Mouse (Mus musculus): ENCODE results near the gene Gpr157. TPM values are rescaled to one million over a fixed set of nuclear protein-coding genes. Genes with fewer than 3 reads are reported as not detected.

The Gpr157 gene
- polyA plus RNA-seq (2012) = 0.02 TPM in 2 replicates

DNA sequence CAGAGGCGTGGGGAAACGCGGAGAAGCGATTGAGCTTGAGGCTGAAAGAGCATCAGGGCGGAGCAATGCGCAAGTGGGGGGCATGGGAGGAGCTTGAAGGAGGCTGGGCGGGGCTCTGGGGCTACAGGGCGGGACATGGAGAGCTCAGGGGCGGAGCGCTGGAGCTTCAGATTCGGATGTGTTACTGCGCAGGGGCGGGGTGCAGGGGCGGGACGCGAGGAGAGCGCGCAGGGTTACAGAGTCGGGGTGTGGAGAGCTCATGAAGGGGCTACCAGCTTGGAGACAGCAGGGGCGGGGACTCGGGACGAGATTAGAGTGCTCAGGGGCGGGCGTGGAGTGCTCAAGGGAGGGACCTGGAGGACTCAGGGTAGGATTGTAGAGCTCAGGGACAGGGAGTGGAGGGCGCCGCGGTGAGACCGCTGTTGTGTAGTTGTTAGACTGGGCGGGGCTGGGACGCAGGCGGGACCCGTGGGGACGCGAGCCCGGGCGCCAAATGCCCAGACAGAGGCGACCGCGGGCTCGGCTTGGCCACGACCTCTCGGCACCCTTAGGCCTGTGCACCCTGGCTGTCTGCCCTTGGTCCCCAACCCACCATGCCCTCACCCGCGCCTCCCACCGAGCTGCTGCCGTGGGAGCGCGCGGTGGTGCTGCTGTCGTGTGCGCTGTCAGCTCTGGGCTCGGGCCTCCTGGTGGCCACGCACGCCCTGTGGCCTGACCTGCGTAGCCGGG, at the start of gene Gpr157:
Gene Gpr157 (plus strand): TSS at position 205 of the 729 bp plus-strand sequence.
- TF ChIP-seq GATA1 (IDR thresholded peaks at IDR 0.05; ENCODE audit: low read length) = no peak

DNA sequence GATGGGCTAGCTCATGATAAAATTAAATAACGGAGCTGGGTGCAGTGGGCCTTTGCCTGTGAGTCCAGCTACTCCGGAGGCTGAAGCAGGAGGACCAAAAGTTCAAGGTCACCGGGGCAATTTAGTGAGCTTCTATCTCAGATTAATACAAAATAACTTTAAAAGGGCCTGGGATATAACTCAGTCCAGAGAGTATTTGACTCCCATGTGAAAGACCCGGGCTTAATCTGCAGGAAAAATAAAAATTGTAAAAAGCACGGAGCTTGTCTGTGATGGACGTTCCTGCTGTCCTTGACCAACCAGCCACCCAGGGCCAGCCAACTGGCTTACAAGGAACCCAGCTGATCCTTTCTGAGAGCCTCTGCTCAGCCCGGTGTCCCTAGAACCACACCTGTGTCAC, 48.6 kb upstream of the Gpr157 start:
- TF ChIP-seq GATA1 (IDR thresholded peaks at IDR 0.05; ENCODE audit: low read length) = no peak

DNA sequence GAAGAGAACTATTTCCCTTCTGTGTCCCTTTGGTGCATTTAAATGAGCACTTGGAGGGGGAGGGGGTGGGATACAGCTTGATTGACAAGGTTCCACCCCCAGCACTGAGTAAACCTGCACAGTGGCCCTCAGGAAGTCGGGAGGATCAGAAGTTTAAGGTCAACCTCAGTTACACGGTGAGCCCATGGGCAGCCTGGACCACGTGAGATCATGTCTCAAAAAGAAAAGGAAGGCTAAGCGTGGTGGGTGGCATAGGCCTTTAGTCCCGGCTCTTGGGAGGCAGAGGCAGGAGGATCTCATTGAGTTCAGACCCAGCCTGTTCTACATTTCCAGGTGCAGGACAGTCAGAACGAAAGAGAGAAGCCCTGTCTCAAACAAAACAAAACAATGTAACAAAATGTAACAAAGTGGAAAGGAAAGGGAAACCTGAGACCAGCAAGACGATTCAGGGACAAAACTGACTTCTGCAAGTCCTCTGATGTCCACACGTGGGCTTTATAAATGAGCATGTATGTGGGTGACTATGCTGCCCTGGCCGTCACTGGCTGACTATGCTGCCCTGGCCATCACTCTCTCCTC, 47.1 kb upstream of the Gpr157 start:
- TF ChIP-seq GATA1 (IDR thresholded peaks at IDR 0.05; ENCODE audit: low read length) = no peak

DNA sequence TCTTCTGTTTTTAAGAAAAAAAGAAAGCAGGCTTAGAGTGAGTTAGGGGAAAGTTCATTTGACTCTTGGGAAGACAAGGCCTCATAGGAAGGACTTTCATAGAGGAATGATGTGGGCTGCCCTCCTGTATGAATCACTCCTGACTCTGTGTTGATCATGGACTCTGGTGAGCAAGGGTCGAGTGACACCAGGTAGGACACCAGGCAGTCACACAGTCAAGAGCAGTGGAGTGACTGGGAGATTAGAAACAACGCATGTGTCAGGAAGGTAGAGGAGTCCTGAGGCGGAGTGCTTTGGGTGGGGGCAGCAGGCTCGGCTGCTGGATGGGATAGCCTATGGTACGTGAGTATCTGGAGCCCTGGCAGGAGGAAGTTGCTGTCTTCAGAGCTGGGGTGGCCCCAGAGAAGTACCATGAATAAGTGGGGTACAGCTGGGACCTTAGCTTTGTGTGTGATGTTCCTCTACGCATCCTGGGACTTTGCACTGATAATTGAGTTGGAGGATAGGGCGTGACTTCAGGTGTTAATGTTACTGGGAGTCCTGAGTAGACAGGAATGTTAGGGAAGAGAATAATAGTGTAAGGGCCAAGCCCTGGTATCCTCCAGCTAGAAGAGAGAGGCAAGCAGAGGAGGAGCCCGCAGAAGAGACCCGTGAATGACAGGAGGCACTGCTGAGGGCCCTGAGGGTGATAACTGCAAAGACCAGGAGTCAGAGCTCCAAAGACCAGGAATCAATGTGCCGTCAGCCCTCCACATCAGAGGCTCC, 45.6 kb upstream of the Gpr157 start:
- no peak for TF ChIP-seq GATA1 (IDR thresholded peaks at IDR 0.05; ENCODE audit: low read length)

DNA sequence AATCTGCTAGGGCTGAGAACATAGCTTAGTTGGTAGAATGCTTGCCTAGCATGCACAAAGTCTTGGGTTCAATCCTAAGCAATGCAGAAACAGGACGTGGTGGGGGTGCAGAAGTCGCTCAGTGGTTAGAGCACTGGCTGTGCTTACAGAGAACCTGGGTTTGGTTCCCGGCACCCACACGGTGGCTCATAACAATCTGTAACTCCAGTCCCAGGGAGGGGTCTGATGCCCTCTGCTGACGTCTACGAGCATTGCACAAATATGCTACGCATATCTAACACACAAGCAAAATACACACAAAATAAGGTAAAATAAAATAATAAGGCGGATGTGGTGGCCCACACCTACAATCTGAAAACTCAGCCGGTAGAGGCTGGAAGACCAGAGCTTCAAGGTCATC, 43.6 kb upstream of the Gpr157 start:
- TF ChIP-seq GATA1 (IDR thresholded peaks at IDR 0.05; ENCODE audit: low read length) = no peak

DNA sequence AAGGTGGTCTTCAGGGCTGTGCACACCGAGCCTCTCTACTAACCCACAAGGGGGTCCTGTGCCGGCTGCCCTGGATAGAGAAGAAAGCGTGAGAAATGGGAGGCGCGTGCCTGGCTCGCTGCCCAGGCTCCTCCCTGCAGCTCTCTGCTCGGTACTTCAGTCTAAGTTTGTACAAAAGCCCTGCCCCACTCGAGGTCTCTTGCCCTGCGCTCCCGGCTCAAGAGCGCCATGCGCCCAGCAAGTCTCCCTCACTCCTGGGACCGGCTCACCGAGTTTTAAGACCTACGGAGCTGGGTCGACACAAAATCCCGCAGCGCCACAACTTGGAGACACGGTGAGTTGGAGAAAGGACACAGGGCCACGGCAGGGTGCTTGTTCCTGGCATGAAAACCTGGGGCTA, 39.1 kb upstream of the Gpr157 start:
- no peak for TF ChIP-seq GATA1 (IDR thresholded peaks at IDR 0.05; ENCODE audit: low read length)

DNA sequence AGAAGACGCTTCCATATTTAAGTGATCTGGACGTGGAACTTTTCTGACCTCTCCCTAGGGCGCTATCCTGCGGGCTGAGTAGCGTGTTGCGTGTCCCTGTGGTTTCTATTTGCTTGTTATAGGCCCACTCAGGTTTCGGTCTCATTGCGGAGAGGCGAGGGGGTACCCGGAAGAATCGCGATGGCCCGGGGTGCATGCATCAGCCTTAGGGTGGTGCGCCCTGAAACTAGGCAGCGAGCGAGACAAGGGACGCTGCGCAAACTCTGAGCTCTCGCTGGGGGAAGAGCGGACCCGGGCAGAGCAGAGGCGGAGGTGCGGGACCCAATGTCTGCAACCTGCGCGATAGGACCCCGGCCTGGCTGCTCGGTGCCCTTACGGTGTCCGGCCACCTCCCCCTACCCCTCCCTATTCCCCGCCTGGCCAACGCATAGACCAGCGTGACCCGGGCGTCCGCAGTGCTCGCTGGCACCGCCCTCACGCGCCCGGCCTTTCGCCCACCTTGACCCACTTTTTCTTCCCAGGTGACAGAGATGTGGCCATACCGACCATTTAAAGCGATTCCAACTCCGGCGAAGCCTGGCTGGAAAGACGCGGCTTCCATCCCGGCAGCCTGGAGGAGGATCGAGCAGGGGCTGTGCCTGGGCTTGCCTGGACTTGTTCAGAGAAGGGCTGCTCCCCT, 38.5 kb upstream of the Gpr157 start:
- no peak for TF ChIP-seq GATA1 (IDR thresholded peaks at IDR 0.05; ENCODE audit: low read length)

DNA sequence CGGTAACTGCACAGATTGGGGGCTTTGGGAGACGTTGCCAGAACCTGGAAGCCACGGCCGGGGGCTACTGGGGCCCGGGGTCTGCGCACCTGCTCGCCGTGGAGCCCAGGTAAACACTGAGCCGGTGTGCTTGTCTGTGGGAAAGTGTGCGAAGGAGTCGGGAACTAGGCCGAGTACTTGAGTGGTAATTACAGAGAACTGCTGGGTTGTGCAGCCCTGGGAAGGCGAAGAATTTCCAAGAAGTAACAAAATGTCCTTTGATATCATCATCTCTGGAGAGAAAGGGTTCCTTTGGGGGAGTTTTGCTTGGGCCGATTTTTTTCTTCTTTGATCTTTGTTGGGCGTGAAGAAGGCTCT, 38.0 kb upstream of the Gpr157 start:
- TF ChIP-seq GATA1 (IDR thresholded peaks at IDR 0.05; ENCODE audit: low read length) = no peak

DNA sequence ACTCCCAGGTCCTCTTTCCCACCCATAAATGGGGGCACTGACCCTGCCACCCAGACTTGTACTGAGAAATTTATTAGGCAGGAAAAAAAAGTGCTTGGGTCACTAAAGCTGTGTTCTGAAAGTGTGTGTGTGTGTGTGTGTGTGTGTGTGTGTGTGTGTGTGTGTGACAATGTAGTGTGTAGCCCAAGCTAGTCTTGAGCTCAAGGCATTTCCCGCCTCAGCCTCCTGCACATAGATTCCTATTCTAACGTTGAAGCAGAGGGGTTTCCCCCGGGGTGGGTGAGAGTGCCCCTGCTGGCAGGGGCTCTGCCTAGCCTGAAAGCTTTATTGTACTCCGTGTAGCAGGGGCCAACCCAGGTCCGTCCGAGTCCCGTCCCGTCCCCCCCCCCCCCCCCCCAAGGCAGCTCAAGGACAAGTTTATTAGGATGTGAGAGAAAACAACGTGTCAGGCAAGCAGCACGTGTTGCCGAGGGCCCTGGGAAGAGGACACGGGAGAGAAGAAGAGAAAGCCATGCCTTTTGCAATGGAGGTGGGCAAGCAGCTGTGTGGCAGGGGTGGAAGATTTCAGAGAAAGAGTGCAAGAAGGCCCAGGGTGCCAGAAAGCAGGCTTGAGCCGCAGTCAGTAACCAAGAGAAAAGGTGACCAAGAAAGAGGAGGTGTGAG, 37.5 kb upstream of the Gpr157 start:
- no peak for TF ChIP-seq GATA1 (IDR thresholded peaks at IDR 0.05; ENCODE audit: low read length)

DNA sequence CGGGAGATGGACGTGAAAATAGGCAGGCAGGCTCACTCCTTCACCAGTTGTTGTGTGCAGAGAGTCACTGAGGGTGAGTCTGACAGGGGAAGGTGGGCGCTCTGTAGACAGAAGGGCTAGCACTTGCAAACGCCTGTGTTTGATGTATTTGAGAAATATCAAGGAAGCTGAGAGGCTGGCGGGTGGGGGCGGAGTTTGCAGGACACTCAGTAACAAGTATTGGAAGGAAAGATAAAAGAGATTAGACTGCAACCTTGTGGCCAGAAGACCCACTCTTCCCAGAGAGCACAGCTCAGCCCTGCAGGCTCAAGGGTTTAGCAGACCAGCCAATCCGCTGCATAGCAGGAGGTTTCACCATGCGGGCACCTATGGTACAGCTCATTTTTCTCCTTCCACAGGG, 35.7 kb upstream of the Gpr157 start:
- TF ChIP-seq GATA1 (IDR thresholded peaks at IDR 0.05; ENCODE audit: low read length) = no peak

DNA sequence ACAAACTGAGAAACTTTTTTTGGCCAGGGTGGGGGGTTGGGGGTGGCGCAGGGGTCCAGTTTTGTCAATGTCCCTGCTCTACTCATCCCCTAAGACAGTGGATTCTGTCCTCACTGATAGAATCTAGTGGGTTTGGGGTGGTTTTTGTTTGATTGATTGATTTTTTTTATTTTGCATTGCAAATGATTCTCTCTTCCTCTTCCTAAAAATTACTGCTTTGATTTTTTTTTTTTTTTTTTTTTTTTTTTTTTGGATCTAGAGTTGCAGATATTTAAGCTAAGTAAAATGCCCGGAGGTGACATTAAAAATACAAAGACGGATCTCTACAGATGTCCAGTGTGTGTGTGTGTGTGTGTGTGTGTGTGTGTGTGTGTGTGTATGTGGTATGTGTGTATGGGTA, 34.8 kb upstream of the Gpr157 start:
- no peak for TF ChIP-seq GATA1 (IDR thresholded peaks at IDR 0.05; ENCODE audit: low read length)

DNA sequence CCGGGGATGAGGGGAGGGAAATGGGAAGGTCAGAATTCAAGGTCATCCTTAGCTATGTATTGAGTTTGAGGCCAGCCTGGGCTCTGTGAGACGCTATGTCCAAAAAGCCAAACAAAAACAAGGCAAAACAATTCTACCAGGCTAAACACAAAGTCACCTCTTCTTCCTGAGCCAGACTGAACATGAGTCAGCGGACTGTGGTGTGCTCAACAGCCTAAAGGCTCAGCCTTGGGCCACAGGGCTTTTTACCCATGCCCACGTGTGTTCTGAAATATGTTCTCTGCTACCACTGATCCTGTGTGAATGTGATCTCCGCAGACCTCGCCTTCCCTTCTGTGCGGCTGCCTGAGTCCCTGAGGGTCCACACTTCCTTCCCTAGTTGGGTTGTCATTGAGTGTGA, 31.0 kb upstream of the Gpr157 start:
- no peak for TF ChIP-seq GATA1 (IDR thresholded peaks at IDR 0.05; ENCODE audit: low read length)

DNA sequence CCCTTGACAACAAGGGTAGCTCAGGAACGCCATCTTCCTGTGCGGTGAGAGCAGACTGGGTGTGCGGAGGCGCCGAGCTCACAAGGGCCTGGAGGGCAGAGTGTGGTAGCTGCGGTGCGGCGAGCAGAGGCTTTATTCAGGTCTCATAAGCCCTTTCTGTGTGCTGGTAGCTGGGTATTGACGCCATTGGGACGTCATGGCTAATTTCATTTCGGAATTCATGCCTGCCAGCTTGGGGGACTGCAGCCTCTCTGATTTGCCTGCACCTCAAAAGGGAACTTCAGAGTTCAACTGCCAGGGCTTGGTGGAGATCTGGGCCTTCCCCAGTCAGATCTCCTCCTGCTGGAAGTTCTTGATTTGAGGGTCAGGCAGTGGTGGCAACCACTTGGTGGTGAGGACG, 29.4 kb upstream of the Gpr157 start:
- no peak for TF ChIP-seq GATA1 (IDR thresholded peaks at IDR 0.05; ENCODE audit: low read length)

DNA sequence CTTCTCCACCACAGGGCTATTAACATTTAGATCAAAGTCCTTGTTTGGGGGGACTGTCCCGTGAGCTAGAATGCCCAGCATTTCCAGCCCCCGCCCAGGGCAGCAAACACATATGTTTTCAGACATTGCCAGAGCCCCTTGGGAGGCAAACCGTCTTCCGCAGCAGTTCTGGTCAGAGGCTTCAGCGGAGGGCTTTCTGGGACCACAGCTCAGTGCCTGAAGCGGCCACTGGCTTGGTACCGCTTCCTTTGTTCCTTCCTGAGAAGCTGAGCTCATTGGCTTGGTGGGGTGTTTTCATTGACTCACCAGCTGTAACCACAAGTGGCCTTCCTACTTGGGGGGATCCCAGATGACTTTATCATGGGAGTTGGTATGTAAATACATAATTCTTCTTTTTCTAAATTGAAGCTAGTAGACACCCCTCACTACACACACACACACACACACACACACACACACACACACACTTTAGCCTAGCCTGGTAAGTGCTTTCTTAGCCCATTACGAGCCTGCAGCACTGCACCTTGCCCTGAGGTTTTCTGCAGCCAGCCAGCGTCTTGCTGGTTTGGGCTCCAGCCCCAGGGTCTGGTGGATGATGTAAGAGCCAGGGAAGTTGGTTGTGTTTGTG, 27.2 kb upstream of the Gpr157 start:
- TF ChIP-seq GATA1 (IDR thresholded peaks at IDR 0.05; ENCODE audit: low read length) = no peak

DNA sequence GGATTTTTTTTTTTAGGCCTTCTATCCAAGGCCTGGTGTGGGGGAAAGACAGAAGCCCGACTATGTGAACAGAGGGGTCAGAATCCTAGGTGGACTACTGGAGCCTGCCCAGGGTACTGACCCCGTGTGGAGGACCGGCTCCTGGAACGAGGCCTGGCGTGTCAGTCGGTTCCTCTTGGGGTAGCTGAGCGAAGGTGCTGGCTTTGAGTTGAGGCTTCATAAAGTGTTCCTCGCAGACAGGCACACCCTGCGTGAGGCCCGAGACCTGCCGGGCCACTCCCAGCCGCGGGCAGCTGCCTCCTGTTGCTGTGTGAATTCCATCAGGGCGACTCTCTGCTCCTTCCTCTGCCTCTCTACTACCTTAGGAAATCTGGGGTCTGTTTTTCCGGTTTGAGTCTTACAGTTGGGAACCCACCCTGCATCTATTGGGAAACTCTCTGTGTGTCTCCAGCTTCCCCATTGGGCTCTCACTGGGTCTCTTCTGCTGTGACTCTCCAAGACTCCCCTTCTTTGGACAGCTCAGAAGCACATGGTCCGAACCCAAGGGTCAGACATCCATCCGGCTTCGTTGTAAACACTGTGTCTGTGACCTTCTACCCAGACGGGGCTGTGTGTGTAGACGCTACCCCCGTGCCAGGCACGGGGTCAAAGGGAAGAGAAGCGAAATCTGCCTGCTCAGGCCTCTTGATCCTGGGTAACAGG, 26.5 kb upstream of the Gpr157 start:
- TF ChIP-seq GATA1 (IDR thresholded peaks at IDR 0.05; ENCODE audit: low read length) = no peak
